Mouse (Mus musculus): Measurements from ENCODE around the gene Kcnip1.

GRCm38 (mm10) chr11:33927836-33928235 lies 65.1 kb downstream of the Kcnip1 start:
- no peak for TF ChIP-seq CTCF (IDR thresholded peaks at IDR 0.05; ENCODE audit: extremely low read depth, insufficient read depth, low read length)
- TF ChIP-seq POLR2A (IDR thresholded peaks at IDR 0.05; ENCODE audit: extremely low read depth, insufficient read depth, low read length): no peak
